Mouse (Mus musculus): ENCODE measurements at regions not wholly inside any gene's neighbourhood (a gene's known extent, or its start where the extent isn't known, plus 50 kb on each side); places are given as distances from the start of the nearest gene placed in this dataset.

DNA sequence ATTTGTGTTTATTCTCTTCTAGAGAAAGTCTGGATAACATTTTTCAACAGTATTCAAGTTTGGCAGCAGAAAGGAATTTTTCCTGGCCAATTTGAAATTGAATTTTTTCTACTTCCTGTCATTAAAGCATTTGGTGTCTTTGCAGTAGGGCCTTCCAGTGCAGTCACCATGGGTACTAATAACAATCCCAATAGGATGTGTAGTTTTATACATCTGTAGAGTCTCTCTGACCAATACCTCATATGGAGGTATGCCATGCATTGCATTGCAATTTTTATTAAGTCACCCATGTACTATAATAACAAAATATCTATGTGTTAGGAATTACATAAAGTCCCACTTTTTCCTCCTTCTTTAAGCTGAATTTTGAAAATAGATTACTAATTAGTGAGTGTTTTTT is 2257.4 kb upstream of the Aga start:
- peak; percentile 17 for DNase-seq (ENCODE audit: low spot score)
- H3K9ac ChIP-seq (ENCODE audit: low read depth, low read length, severe bottlenecking), result no peak overlapping the region
- H3K4me2 ChIP-seq (replicated peaks; ENCODE audit: low read depth, low read length, severe bottlenecking), result no peak overlapping the region
- ATAC-seq (ENCODE audit: low FRiP score, low read depth), result peak; percentile 65
- no peaks in the 10 kb centered on the region for H3K27me3 ChIP-seq (ENCODE audit: control insufficient read depth, insufficient read depth, low read length)
- H3K36me3 ChIP-seq (ENCODE audit: control insufficient read depth, insufficient read depth, low read length), result no peaks in the 10 kb centered on the region
- H3K4me1 ChIP-seq (ENCODE audit: control insufficient read depth, insufficient read depth, low read length), result no peaks in the 10 kb centered on the region
- no peak for TF ChIP-seq POLR2A (IDR thresholded peaks at IDR 0.05; ENCODE audit: borderline replicate concordance, extremely low read depth, insufficient read depth, insufficient read length)
- H3K9me3 ChIP-seq (ENCODE audit: control insufficient read depth, low read length), result no peaks in the 10 kb centered on the region
- H3K4me3 ChIP-seq (replicated peaks; ENCODE audit: low read length), result no peak overlapping the region
- H3K27ac ChIP-seq (replicated peaks; ENCODE audit: low read depth, low read length), result no peak overlapping the region

DNA sequence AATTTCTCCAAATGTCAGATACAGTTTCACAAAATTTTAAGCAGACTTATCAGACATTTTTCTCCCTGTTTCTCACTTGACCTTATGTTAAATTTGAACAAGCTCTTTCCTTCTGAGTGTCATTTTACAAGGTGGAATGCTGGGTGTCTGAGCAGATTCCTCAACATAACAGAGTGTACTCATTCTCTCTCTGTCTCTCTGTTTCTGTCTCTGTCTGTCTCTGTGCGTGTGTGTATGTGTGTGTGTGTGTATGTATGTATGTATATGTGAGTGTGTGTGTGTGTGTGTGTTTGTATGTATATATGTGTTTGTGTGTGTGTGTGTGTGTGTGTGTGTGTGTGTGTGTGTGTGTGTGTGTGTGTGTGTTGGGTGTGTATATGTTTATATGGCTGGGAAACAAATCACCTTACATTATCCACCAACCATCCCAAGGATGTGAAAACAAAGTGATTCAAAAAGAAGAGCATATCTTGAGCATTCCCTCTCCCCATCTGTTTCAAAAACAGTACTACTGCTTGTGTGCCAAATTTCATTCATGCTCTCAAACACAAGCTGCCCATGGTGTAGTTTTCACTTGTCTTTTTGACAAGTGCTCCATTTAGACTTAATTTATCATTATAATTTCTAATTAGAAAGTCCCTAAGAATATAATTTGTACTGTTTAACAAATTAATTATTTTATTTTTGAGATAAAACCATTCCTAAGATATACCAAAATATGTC is 2213.1 kb upstream of the Aga start:
- no peak overlapping the region for H3K9ac ChIP-seq (ENCODE audit: low read depth, low read length, severe bottlenecking)
- no peak for ATAC-seq (ENCODE audit: low FRiP score, low read depth)
- H3K36me3 ChIP-seq (ENCODE audit: control insufficient read depth, insufficient read depth, low read length), result no peaks in the 10 kb centered on the region
- no peak overlapping the region for H3K4me2 ChIP-seq (replicated peaks; ENCODE audit: low read depth, low read length, severe bottlenecking)
- TF ChIP-seq POLR2A (IDR thresholded peaks at IDR 0.05; ENCODE audit: borderline replicate concordance, extremely low read depth, insufficient read depth, insufficient read length), result no peak
- 74% methylated on average over 1 of the region's 1 CpGs for WGBS
- no peak overlapping the region for H3K4me3 ChIP-seq (replicated peaks; ENCODE audit: low read length)
- no peaks in the 10 kb centered on the region for H3K9me3 ChIP-seq (ENCODE audit: control insufficient read depth, low read length)
- H3K4me1 ChIP-seq (ENCODE audit: control insufficient read depth, insufficient read depth, low read length), result no peaks in the 10 kb centered on the region
- no peaks in the 10 kb centered on the region for H3K27me3 ChIP-seq (ENCODE audit: control insufficient read depth, insufficient read depth, low read length)
- no peak for DNase-seq (ENCODE audit: low spot score)
- H3K27ac ChIP-seq (replicated peaks; ENCODE audit: low read depth, low read length), result no peak overlapping the region

All from limb, embryonic 14.5 days (tissue).